Mouse (Mus musculus) liver, embryonic 14.5 days (tissue): Measurements from ENCODE around the gene Igf2bp1. TPM values are rescaled to one million over a fixed set of nuclear protein-coding genes. Genes with fewer than 3 reads are reported as not detected.
"Not testable (repeated sequence)": the region's sequence is repeated elsewhere in the genome, so short reads cannot be mapped to it uniquely, and the experiment has no call there.

Source experiments
- ATAC-seq: fragments of 200-750 bp; cut with Nextera tagmentation; 2 replicates; pipeline ENCODE4 v1.8.0; 2017; ENCODE audit warnings: moderate number of reproducible peaks, mild to moderate bottlenecking, moderate library complexity; ENCODE audit not compliant: insufficient read depth
- DNase-seq, 3 experiments: peaks; one replicate each; pipeline ENCODE4 v3.0.0-alpha.2; 2012 to 2013; ENCODE audit warnings: low read depth in 3 of 3, low spot score in 3 of 3
- H3K27ac ChIP-seq: fragments of 300-500 bp; sonication (generic); 2 replicates; pipeline ENCODE4 v1.5.1; 2014; ENCODE audit warnings: moderate library complexity, mild to moderate bottlenecking, control low read depth, inconsistent platforms
- H3K27me3 ChIP-seq: fragments of 300-500 bp; sonication (generic); 2 replicates; pipeline ENCODE4 v1.6.1; 2014; ENCODE audit warnings: mild to moderate bottlenecking, low read length, moderate library complexity; ENCODE audit not compliant: control insufficient read depth, insufficient read depth
- H3K36me3 ChIP-seq: fragments of 300-500 bp; sonication (generic); replicated peaks from 2 replicates; pipeline ENCODE4 v1.6.1; 2014; ENCODE audit warnings: low read depth; ENCODE audit not compliant: control insufficient read depth, insufficient read depth
- H3K4me1 ChIP-seq, 2 experiments: fragments of 200-500 bp in 1 of 2; fragments of 300-500 bp in 1 of 2; sonication (generic) in 1 of 2; replicated peaks; 2 replicates each; pipeline ENCODE4 v1.6.1; 2012 to 2014; ENCODE audit warnings: antibody characterized with exemption in 1 of 2, inconsistent platforms in 1 of 2, low read length in 1 of 2; ENCODE audit not compliant: control insufficient read depth in 2 of 2, insufficient read depth in 2 of 2
- H3K4me2 ChIP-seq: fragments of 300-500 bp; sonication (generic); 2 replicates; pipeline ENCODE4 v1.6.1; 2014; ENCODE audit warnings: low read depth, mild to moderate bottlenecking, control low read depth, moderate library complexity
- H3K4me3 ChIP-seq, 2 experiments: fragments of 200-500 bp in 1 of 2; fragments of 300-500 bp in 1 of 2; sonication (generic) in 1 of 2; 2 replicates each; pipeline ENCODE4 v1.5.1; 2012 to 2014; ENCODE audit warnings: low read depth in 2 of 2, low read length in 2 of 2, mild to moderate bottlenecking in 2 of 2, control low read depth in 1 of 2, inconsistent platforms in 1 of 2, moderate library complexity in 1 of 2; ENCODE audit not compliant: insufficient read depth in 1 of 2
- H3K9ac ChIP-seq: fragments of 300-500 bp; sonication (generic); replicated peaks from 2 replicates; pipeline ENCODE4 v1.6.1; 2014; ENCODE audit warnings: mild to moderate bottlenecking, control low read depth, moderate library complexity
- H3K9me3 ChIP-seq: fragments of 300-500 bp; sonication (generic); 2 replicates; pipeline ENCODE4 v1.6.1; 2016; ENCODE audit warnings: low read length, mixed read lengths; ENCODE audit not compliant: control insufficient read depth
- CTCF ChIP-seq: IDR thresholded peaks from 2 replicates; pipeline ENCODE4 v1.5.1; 2016; ENCODE audit warnings: antibody characterized with exemption, low read depth, control low read depth
- EP300 ChIP-seq: IDR thresholded peaks from 2 replicates; pipeline ENCODE4 v1.6.1; 2016; ENCODE audit warnings: antibody characterized with exemption, low read depth
- WGBS: fragments of 180-500 bp; shearing (Covaris S2); extraction: QIAGEN DNeasy Blood & Tissue Kit; methylation state at CpG from one replicate; pipeline ENCODE4 v1.1.7; 2014; ENCODE audit not compliant: insufficient replicate concordance; 5-methylcytosine and 5-hydroxymethylcytosine counted together
- polyA plus RNA-seq, 2 experiments: library from polyadenylated mRNA; depleted of rRNA in 1 of 2; stranded (reverse) in 1 of 2; unstranded in 1 of 2; fragments of >200 nt; fragmentation: Nextera tagmentation in 1 of 2; extraction: Ambion mirVana in 1 of 2; gene quantifications; 2 replicates each; pipeline versions ENCODE4 v1.2.1 to v1.2.3; 2012 to 2014

The Igf2bp1 gene
- polyA plus RNA-seq, 2 experiments = 4.1 to 7.6 TPM

- Histone ChIP-seq H3K4me2 (no peak overlapping the region), H3K9ac (no peak overlapping the region), H3K4me1 (no peaks in the 10 kb centered on the region), H3K27ac (no peak overlapping the region), H3K4me3 (no peak overlapping the region), H3K9me3 (no peaks in the 10 kb centered on the region), H3K27me3 (peaks cover 2% of the 10 kb centered on the region; the same call in 1 of the 2 replicates), H3K36me3 (no peaks in the 10 kb centered on the region)
- TF ChIP-seq EP300 (no peak), CTCF (peak; percentile 55)
- ATAC-seq = no peak
- no peak for DNase-seq
- 56% methylated on average over 4 of the region's 4 CpGs for WGBS
Measured at GRCm38 (mm10) chr11:95926398-95926797, 79.3 kb downstream of the Igf2bp1 start.

GRCm38 (mm10) chr11:95925976-95926375 lies 79.8 kb downstream of the Igf2bp1 start:
- H3K27me3 ChIP-seq = peaks cover 2% of the 10 kb centered on the region; the same call in 1 of the 2 replicates
- H3K9ac ChIP-seq = no peak overlapping the region
- no peaks in the 10 kb centered on the region for H3K36me3 ChIP-seq
- DNase-seq = no peak
- no peak overlapping the region for H3K4me3 ChIP-seq
- no peaks in the 10 kb centered on the region for H3K4me1 ChIP-seq
- H3K4me2 ChIP-seq = no peak overlapping the region
- 76% methylated on average over 5 of the region's 5 CpGs for WGBS
- no peak for TF ChIP-seq EP300
- TF ChIP-seq CTCF = no peak
- no peak overlapping the region for H3K27ac ChIP-seq
- no peak for ATAC-seq
- no peaks in the 10 kb centered on the region for H3K9me3 ChIP-seq

- Histone ChIP-seq H3K4me1 (no peaks in the 10 kb centered on the region), H3K9me3 (no peaks in the 10 kb centered on the region), H3K4me3 (no peak overlapping the region), H3K27ac (no peak overlapping the region), H3K36me3 (no peaks in the 10 kb centered on the region), H3K27me3 (peaks cover 2% of the 10 kb centered on the region; the same call in 1 of the 2 replicates), H3K9ac (no peak overlapping the region), H3K4me2 (no peak overlapping the region)
- ATAC-seq (no peak), DNase-seq (no peak)
- no peak for TF ChIP-seq EP300
- TF ChIP-seq CTCF = no peak
- 45% methylated on average over 2 of the region's 2 CpGs for WGBS
Measured at GRCm38 (mm10) chr11:95924215-95924614, 81.5 kb downstream of the Igf2bp1 start.

- not testable (repeated sequence) for H3K36me3 ChIP-seq, H3K4me2 ChIP-seq, H3K9me3 ChIP-seq, H3K4me1 ChIP-seq, H3K9ac ChIP-seq, H3K27ac ChIP-seq, ATAC-seq, DNase-seq, H3K4me3 ChIP-seq, H3K27me3 ChIP-seq
- 2% methylated on average over 3 of the region's 6 CpGs for WGBS
Measured at GRCm38 (mm10) chr11:95923477-95923876, 82.3 kb downstream of the Igf2bp1 start.

GRCm38 (mm10) chr11:95921991-95922621 lies 83.6 kb downstream of the Igf2bp1 start:
- no peak overlapping the region for H3K27ac ChIP-seq
- no peaks in the 10 kb centered on the region for H3K9me3 ChIP-seq
- no peaks in the 10 kb centered on the region for H3K4me1 ChIP-seq
- H3K4me3 ChIP-seq = no peak overlapping the region
- ATAC-seq (no peak), DNase-seq (no peak)
- peaks cover 16% of the 10 kb centered on the region for H3K27me3 ChIP-seq
- H3K4me2 ChIP-seq = no peak overlapping the region
- 57% methylated on average over 12 of the region's 12 CpGs for WGBS
- no peak overlapping the region for H3K9ac ChIP-seq
- no peak for TF ChIP-seq EP300
- TF ChIP-seq CTCF = no peak
- H3K36me3 ChIP-seq = no peaks in the 10 kb centered on the region
